Mouse (Mus musculus) ES-Bruce4 (cell line): ENCODE measurements around the gene Prss45.

Source experiments
- CTCF ChIP-seq: IDR thresholded peaks from one replicate; pipeline ENCODE4 v1.8.1; 2011; ENCODE audit warnings: low read depth, low read length
- EP300 ChIP-seq: IDR thresholded peaks from 2 replicates; pipeline ENCODE4 v1.6.1; 2011; ENCODE audit warnings: low read depth, low read length; ENCODE audit not compliant: insufficient read depth

DNA sequence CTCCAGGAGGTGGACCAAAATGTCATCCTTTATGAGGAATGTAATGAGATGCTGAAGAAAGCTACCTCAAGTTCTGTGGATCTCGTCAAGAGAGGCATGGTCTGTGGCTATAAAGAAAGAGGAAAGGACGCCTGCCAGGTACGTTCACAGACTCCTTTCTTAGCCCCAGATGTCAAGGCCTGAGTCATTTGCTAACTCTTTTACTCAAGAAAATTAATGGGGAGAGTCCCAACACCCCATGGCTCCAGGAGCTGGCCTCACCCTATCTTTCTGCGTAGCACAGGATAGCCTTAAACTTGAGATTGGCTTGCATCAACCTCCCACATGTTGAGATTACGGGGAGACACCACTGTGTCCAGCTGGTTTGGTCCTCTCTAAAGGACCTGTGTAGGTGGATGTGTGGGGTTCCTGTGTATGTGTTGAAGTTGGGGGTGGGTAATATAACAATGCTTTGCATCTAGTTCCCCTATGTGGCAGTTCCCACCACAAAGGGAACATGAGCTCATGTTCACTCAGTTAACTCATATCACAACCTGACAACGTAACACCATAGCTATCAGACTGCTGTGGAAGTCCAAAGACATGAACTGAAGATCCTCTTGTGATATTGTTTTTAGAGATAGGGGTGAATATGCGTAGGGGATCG, 33.4 kb upstream of the Prss45 start:
- TF ChIP-seq CTCF (no peak), EP300 (no peak)
